Mouse (Mus musculus) heart, postnatal 25 days (tissue): ENCODE data around the gene Olfr799. TPM values are rescaled to one million over a fixed set of nuclear protein-coding genes. Genes with fewer than 3 reads are reported as not detected.

Source experiments
- DNase-seq: peaks from one replicate; pipeline ENCODE4 v3.0.0; 2022; ENCODE audit warnings: low spot score
- intact Hi-C: fragments of 180-260 bp; cut with DNase I; formaldehyde crosslinking; loops from one replicate; pipeline ENCODE4 v1.15.1; 2025
- total RNA-seq, 2 experiments: library from RNA; stranded (reverse); gene quantifications; 2 replicates each; pipeline ENCODE4 v1.2.3; 2021

Olfr799 gene
- not detected for total RNA-seq

DNA sequence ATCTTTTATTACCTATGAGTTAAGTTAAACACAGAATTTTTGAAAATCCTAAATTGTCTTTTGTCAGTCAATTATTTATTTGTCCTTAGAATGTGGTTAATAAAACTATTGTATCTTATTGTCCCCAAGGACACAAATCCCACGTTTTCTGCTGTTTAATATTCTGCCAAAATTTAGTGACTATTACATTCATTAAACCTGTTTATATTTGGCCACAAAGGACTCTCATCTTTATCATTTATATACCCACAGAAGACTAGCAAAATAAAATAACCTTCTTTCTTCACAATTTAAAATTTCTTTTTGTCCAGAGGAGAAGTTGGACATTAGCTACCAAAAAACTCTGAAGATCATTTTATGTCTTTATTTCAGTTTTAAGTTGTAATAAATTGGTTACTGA is at the start of gene Olfr799:
Olfr799 (plus strand) TSS at position 301 of the 400 bp plus-strand sequence.
- intact Hi-C loops, result no loop called here
- DNase-seq, result no peak

GRCm38 (mm10) chr10:129612470-129612869 is 24.8 kb upstream of the Olfr799 start, which contains the start of gene Olfr796:
TSS of gene Olfr796 (minus strand) at chr10:129612570.
- no peak for DNase-seq
- intact Hi-C loops, result no loop called here

DNA sequence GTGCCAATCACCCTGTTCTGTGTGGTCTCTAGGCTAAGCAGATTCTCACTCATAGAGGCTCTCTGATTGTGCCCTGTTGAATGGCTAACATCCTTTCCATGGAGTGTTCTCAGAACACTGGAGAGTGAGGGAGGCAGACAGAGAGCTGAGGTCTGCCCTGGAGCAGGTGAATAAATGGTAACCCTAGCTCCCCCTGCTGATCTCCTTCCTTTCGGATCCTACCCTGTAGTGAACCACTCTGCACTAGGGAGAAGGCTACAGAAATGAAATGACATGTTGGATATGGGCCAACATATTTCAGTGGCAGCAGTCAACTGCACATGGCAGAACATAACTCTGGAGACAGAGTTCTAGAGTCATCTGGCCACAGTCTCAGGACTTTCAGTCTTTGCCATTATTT is 15.6 kb upstream of the Olfr799 start:
- no peak for DNase-seq
- intact Hi-C loops, result no loop called here

DNA sequence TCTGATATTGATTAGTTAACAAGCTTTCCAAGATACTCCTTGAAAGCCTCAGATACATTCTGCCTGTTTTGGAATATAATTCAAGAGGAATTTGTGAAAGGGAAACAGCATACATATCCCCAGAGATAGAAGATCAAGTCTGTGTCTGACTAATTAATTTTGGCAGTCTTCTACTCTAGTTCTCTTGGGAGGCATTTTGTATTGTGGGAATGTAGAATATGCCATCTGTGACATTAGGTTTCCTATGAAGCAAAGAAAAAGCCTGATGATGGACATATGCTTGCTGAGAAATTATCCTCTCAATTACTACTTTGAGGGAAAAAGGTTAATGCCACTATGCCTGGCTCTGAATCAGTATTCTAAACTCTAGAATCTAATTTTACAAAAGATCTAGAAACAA is 14.0 kb upstream of the Olfr799 start:
- intact Hi-C loops, result no loop called here
- DNase-seq, result no peak

GRCm38 (mm10) chr10:129627834-129628233 is 9.4 kb upstream of the Olfr799 start, which contains the start of gene Olfr798:
TSS of gene Olfr798 (minus strand) at chr10:129627934.
- no peak for DNase-seq
- intact Hi-C loops, result no loop called here

- intact Hi-C loops, result no loop called here
- DNase-seq, result no peak
Observed at GRCm38 (mm10) chr10:129651763-129652162, 14.5 kb downstream of the Olfr799 start.

DNA sequence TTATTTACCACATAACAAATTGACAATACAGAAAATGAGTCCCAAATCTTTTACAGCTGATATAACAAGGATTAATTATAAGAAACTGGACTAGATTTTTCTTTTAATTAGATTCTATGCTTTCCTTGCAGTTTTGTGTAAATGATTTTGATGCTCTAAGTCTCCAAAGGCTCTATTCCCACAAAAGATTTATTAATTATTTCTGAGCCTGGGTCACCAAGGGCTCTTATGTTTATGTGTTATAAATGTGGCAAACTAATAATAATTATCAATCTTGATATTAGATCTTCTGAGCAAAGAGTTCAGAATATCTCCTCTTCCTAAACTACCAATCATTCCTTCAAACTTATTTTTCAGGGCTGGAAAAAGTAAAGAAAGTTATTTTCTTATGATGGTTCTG is 20.1 kb downstream of the Olfr799 start, which contains the start of gene Olfr800:
Olfr800 (plus strand) TSS at position 301 of the 400 bp plus-strand sequence.
- intact Hi-C loops, result no loop called here
- no peak for DNase-seq

DNA sequence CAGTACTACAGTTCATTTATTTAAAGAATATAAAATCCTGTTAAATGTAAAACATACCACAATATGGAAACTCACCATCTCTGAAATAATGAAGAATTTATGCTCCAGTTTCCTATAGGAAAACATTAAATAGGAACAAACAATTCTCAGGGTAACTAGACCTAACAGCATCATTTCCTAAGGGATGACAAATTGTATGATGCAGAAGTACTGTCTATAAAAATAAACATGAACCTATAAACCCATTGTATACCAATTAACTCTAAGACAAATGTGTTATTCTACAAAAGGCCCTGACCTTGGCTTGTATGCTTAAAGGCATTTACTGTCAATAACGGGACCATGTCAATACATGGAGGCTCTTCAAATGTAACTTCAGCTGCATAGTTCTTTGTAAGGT is 36.5 kb downstream of the Olfr799 start, which contains the start of gene Olfr801:
Olfr801 (minus strand) TSS at position 101 of the 400 bp plus-strand sequence.
- intact Hi-C loops, result no loop called here

DNA sequence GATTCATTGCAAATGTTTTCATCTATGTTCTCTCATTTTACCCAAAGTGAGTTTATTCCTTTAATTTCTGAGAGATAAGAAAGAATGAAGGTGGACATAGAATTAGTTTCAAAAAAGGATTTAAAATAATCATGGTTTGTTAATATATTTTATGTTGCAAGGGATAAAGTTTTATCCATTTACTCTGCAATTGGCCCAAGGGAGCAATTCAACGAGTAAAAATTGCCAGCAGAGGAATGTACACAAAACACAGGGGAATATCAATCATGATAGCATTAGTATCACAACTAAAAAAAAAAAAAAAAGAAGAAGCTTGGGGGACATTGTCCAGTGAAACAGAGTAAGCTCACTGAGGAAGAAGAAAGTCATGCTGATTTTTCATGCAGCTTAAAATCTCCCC is 50.8 kb downstream of the Olfr799 start, which contains the start of gene Olfr802:
Olfr802 (minus strand) TSS at position 101 of the 400 bp plus-strand sequence.
- intact Hi-C loops, result no loop called here
- no peak for DNase-seq

More for the DNA sequence above, 36.5 kb downstream of the Olfr799 start, which contains the start of gene Olfr801:
- DNase-seq, result no peak

GRCm38 (mm10) chr10:129694186-129694585 is 56.9 kb downstream of the Olfr799 start, which contains the start of gene Olfr803:
TSS of gene Olfr803 (minus strand) at chr10:129694286.
- no peak for DNase-seq
- intact Hi-C loops, result no loop called here

Other genes with a start within 250 kb of the Olfr799 start
- not detected for gene Olfr785, start 232.1 kb upstream of the Olfr799 start, total RNA-seq
- gene Olfr786, start 210.2 kb upstream of the Olfr799 start, total RNA-seq, result not detected
- gene Olfr787, start 175.6 kb upstream of the Olfr799 start, total RNA-seq, result not detected
- gene Olfr788, start 166.5 kb upstream of the Olfr799 start, total RNA-seq, result not detected
- gene Olfr789, start 152.7 kb upstream of the Olfr799 start, total RNA-seq, result not detected
- gene Olfr790, start 139.0 kb upstream of the Olfr799 start, total RNA-seq, result not detected
- gene Olfr791, start 115.7 kb upstream of the Olfr799 start, total RNA-seq, result not detected
- gene Olfr792, start 98.3 kb upstream of the Olfr799 start, total RNA-seq, result not detected
- not detected for gene Olfr794, start 69.8 kb upstream of the Olfr799 start, total RNA-seq
- not detected for gene Olfr796, start 24.9 kb upstream of the Olfr799 start, total RNA-seq
- gene Olfr798, start 9.6 kb upstream of the Olfr799 start, total RNA-seq, result not detected
- not detected for gene Olfr800, start 20.2 kb downstream of the Olfr799 start, total RNA-seq
- not detected for gene Olfr801, start 36.4 kb downstream of the Olfr799 start, total RNA-seq
- gene Olfr802, start 50.7 kb downstream of the Olfr799 start, total RNA-seq, result not detected
- gene Olfr803, start 56.8 kb downstream of the Olfr799 start, total RNA-seq, result not detected
- gene Olfr804, start 65.7 kb downstream of the Olfr799 start, total RNA-seq, result not detected
- not detected for gene Olfr805, start 91.9 kb downstream of the Olfr799 start, total RNA-seq
- not detected for gene Olfr806, start 104.4 kb downstream of the Olfr799 start, total RNA-seq
- gene Olfr807, start 120.3 kb downstream of the Olfr799 start, total RNA-seq, result not detected
- not detected for gene Olfr808, start 128.0 kb downstream of the Olfr799 start, total RNA-seq
- not detected for gene Olfr809, start 137.2 kb downstream of the Olfr799 start, total RNA-seq
- gene Olfr810, start 157.4 kb downstream of the Olfr799 start, total RNA-seq, result not detected
- not detected for gene Olfr811, start 166.9 kb downstream of the Olfr799 start, total RNA-seq
- gene Olfr812, start 208.6 kb downstream of the Olfr799 start, total RNA-seq, result not detected
- not detected for gene Olfr813, start 217.9 kb downstream of the Olfr799 start, total RNA-seq
- not detected for gene Olfr814, start 242.4 kb downstream of the Olfr799 start, total RNA-seq